Mouse (Mus musculus) mouse embryonic stem cell (cell line): ENCODE measurements around the gene Klf16.
"Not testable (repeated sequence)": the region's sequence is repeated elsewhere in the genome, so short reads cannot be mapped to it uniquely, and the experiment has no call there.

ENCODE experiments used
- in situ Hi-C, 2 experiments: fragments of 300-500 bp; cut with MboI; formaldehyde crosslinking; loops; 1 replicate in 1 of 2; 3 replicates in 1 of 2; pipeline ENCODE4 v1.14.3; 2019 to 2020; ENCODE audit warnings: low sequenced_read_pairs in 2 of 2, low pct_unique_long_range_greater_than_20kb in 1 of 2, mixed read lengths in 1 of 2; ENCODE audit not compliant: unreplicated experiment in 1 of 2

Gene Klf16

GRCm38 (mm10) chr10:80608435-80608834 lies 31.3 kb upstream of the Klf16 start:
- in situ Hi-C loops: no loop called here

GRCm38 (mm10) chr10:80606737-80607350 lies 29.7 kb upstream of the Klf16 start:
- in situ Hi-C loops: no loop called here

- in situ Hi-C loops: no loop called here
Observed at GRCm38 (mm10) chr10:80606306-80606705, 29.2 kb upstream of the Klf16 start.

- in situ Hi-C loops: not testable (repeated sequence)
Observed at GRCm38 (mm10) chr10:80605721-80606120, 28.6 kb upstream of the Klf16 start, which contains the start of gene Gm49322. TSS of gene Gm49322 (plus strand) at chr10:80606021.

- in situ Hi-C loops: no loop called here
Observed at GRCm38 (mm10) chr10:80604988-80605387, 27.9 kb upstream of the Klf16 start.

- in situ Hi-C loops: no loop called here
Observed at GRCm38 (mm10) chr10:80604001-80604509, 26.9 kb upstream of the Klf16 start.

GRCm38 (mm10) chr10:80603364-80603763 lies 26.2 kb upstream of the Klf16 start:
- in situ Hi-C loops: no loop called here

- in situ Hi-C loops: no loop called here
Observed at GRCm38 (mm10) chr10:80602698-80603325, 25.7 kb upstream of the Klf16 start, which contains the start of the genes Scamp4 and Adat3. TSS of gene Scamp4 (plus strand) at chr10:80602872. TSS of gene Adat3 (plus strand) at chr10:80602880.

GRCm38 (mm10) chr10:80596318-80596717 lies 19.2 kb upstream of the Klf16 start:
- in situ Hi-C loops: no loop called here

- in situ Hi-C loops: no loop called here
Observed at GRCm38 (mm10) chr10:80589879-80590854, 13.0 kb upstream of the Klf16 start, which contains the start of gene Abhd17a. TSS of gene Abhd17a (minus strand) at chr10:80590341.

- in situ Hi-C loops: no loop called here
Observed at GRCm38 (mm10) chr10:80589127-80589878, 12.2 kb upstream of the Klf16 start.

- in situ Hi-C loops: no loop called here
Observed at GRCm38 (mm10) chr10:80587305-80587657, 10.2 kb upstream of the Klf16 start.

- in situ Hi-C loops: no loop called here
Observed at GRCm38 (mm10) chr10:80586407-80587304, 9.5 kb upstream of the Klf16 start.

GRCm38 (mm10) chr10:80585581-80585980 lies 8.5 kb upstream of the Klf16 start:
- in situ Hi-C loops: no loop called here

GRCm38 (mm10) chr10:80584642-80585552 lies 7.8 kb upstream of the Klf16 start:
- in situ Hi-C loops: no loop called here

GRCm38 (mm10) chr10:80584045-80584488 lies 6.9 kb upstream of the Klf16 start:
- in situ Hi-C loops: no loop called here
